Mouse (Mus musculus) thymus, postnatal 10 days (tissue): ENCODE data around the gene Tmem200a.

Experiments used
- DNase-seq, 2 experiments: peaks; one replicate each; pipeline ENCODE4 v3.0.0; 2021; ENCODE audit warnings: low spot score in 2 of 2

The Tmem200a gene

GRCm38 (mm10) chr10:25887225-25887624 lies 191.6 kb downstream of the Tmem200a start:
- DNase-seq, result no peak

GRCm38 (mm10) chr10:25884512-25884911 lies 194.3 kb downstream of the Tmem200a start:
- DNase-seq, result no peak

GRCm38 (mm10) chr10:25877731-25878130 lies 201.1 kb downstream of the Tmem200a start:
- no peak for DNase-seq

- no peak for DNase-seq
These were observed 202.0 kb downstream of the Tmem200a start for GRCm38 (mm10) chr10:25876809-25877208.

- no peak for DNase-seq
These were observed 210.1 kb downstream of the Tmem200a start for GRCm38 (mm10) chr10:25868739-25869138.
